Mouse (Mus musculus) embryonic facial prominence, embryonic 11.5 days (tissue): Measurements from ENCODE around the gene Gm44. TPM values are rescaled to one million over a fixed set of nuclear protein-coding genes. Genes with fewer than 3 reads are reported as not detected.
"Not testable (repeated sequence)": the region's sequence is repeated elsewhere in the genome, so short reads cannot be mapped to it uniquely, and the experiment has no call there.

Source experiments
- ATAC-seq: fragments of 200-750 bp; cut with Nextera tagmentation; replicated peaks from 2 replicates; pipeline ENCODE4 v1.8.0; 2017; ENCODE audit warnings: low read depth; ENCODE audit not compliant: insufficient number of reproducible peaks, low FRiP score, low TSS enrichment
- DNase-seq: peaks from one replicate; pipeline ENCODE4 v3.0.0-alpha.2; 2015; ENCODE audit warnings: low spot score
- H3K27ac ChIP-seq: fragments of 300-500 bp; sonication (generic); replicated peaks from 2 replicates; pipeline ENCODE4 v1.5.1; 2014; ENCODE audit warnings: mild to moderate bottlenecking, low read depth, low read length, control low read depth
- H3K27me3 ChIP-seq: fragments of 300-500 bp; sonication (generic); 2 replicates; pipeline ENCODE4 v1.6.1; 2014; ENCODE audit warnings: mild to moderate bottlenecking, low read length, moderate library complexity, mixed read lengths; ENCODE audit not compliant: control insufficient read depth, insufficient read depth
- H3K36me3 ChIP-seq: fragments of 300-500 bp; sonication (generic); replicated peaks from 2 replicates; pipeline ENCODE4 v1.6.1; 2014; ENCODE audit warnings: low read depth, mild to moderate bottlenecking, low read length, moderate library complexity, mixed read lengths; ENCODE audit not compliant: control insufficient read depth, insufficient read depth
- H3K4me1 ChIP-seq: fragments of 300-500 bp; sonication (generic); 2 replicates; pipeline ENCODE4 v1.6.1; 2014; ENCODE audit warnings: low read length, mixed read lengths; ENCODE audit not compliant: control insufficient read depth, insufficient read depth
- H3K4me2 ChIP-seq: fragments of 300-500 bp; sonication (generic); 2 replicates; pipeline ENCODE4 v1.6.1; 2014; ENCODE audit warnings: low read depth, mild to moderate bottlenecking, control low read depth, low read length, moderate library complexity
- H3K4me3 ChIP-seq: fragments of 300-500 bp; sonication (generic); 2 replicates; pipeline ENCODE4 v1.5.1; 2014; ENCODE audit warnings: low read depth, low read length, control low read depth
- H3K9ac ChIP-seq: fragments of 300-500 bp; sonication (generic); replicated peaks from 2 replicates; pipeline ENCODE4 v1.6.1; 2014; ENCODE audit warnings: mild to moderate bottlenecking, control low read depth, low read length
- H3K9me3 ChIP-seq: fragments of 300-500 bp; sonication (generic); replicated peaks from 2 replicates; pipeline ENCODE4 v1.6.1; 2016; ENCODE audit warnings: mild to moderate bottlenecking, low read length, inconsistent platforms, mixed read lengths; ENCODE audit not compliant: control insufficient read depth
- WGBS: fragments of 180-500 bp; shearing (Covaris S2); extraction: QIAGEN DNeasy Blood & Tissue Kit; methylation state at CpG from one replicate; pipeline ENCODE4 v1.1.7; 2014; 5-methylcytosine and 5-hydroxymethylcytosine counted together
- polyA plus RNA-seq: library from polyadenylated mRNA; unstranded; fragments of >200 nt; fragmentation: Nextera tagmentation; extraction: Ambion mirVana; gene quantifications from 2 replicates; pipeline ENCODE4 v1.2.1, GENCODE M21; 2014

Gm44 gene
- not detected in 2 replicates for polyA plus RNA-seq

- H3K9ac ChIP-seq = no peak within 1 kb of the TSS
- H3K27ac ChIP-seq = no peak within 1 kb of the TSS
- no peak within 1 kb of the TSS for H3K4me2 ChIP-seq
- 82% methylated on average over 4 of the region's 4 CpGs for WGBS
- no peaks in the 10 kb centered on the region for H3K4me1 ChIP-seq
- H3K27me3 ChIP-seq = no peaks in the 10 kb centered on the region
- DNase-seq (no peak), ATAC-seq (no peak)
- H3K9me3 ChIP-seq = no peaks in the 10 kb centered on the region
- no peaks in the 10 kb centered on the region for H3K36me3 ChIP-seq
- H3K4me3 ChIP-seq = no peak within 1 kb of the TSS
These were observed at the start of gene Gm44 for GRCm38 (mm10) chrX:90891842-90892241. Gm44 (plus strand) TSS chrX:90892142.

- WGBS = 43% methylated on average over 1 of the region's 1 CpGs
- no peak overlapping the region for H3K9ac ChIP-seq
- no peaks in the 10 kb centered on the region for H3K27me3 ChIP-seq
- ATAC-seq (no peak), DNase-seq (peak; percentile 30)
- no peak overlapping the region for H3K4me3 ChIP-seq
- no peaks in the 10 kb centered on the region for H3K9me3 ChIP-seq
- no peaks in the 10 kb centered on the region for H3K36me3 ChIP-seq
- no peaks in the 10 kb centered on the region for H3K4me1 ChIP-seq
- no peak overlapping the region for H3K4me2 ChIP-seq
- H3K27ac ChIP-seq = no peak overlapping the region
These were observed 36.0 kb downstream of the Gm44 start for GRCm38 (mm10) chrX:90927989-90928388.

GRCm38 (mm10) chrX:90938211-90938610 lies 46.3 kb downstream of the Gm44 start:
- H3K27ac ChIP-seq, H3K4me2 ChIP-seq, H3K9ac ChIP-seq, H3K4me1 ChIP-seq, H3K4me3 ChIP-seq, H3K36me3 ChIP-seq, DNase-seq, H3K27me3 ChIP-seq, H3K9me3 ChIP-seq, ATAC-seq: not testable (repeated sequence)
- WGBS = 76% methylated on average over 2 of the region's 2 CpGs
